Mouse (Mus musculus) G1E (cell line): Measurements from ENCODE around the gene Tnk2. TPM values are rescaled to one million over a fixed set of nuclear protein-coding genes. Genes with fewer than 3 reads are reported as not detected.

ENCODE experiments used
- ATAC-seq: 2 replicates; pipeline ENCODE4 v1.8.0; 2016; ENCODE audit warnings: mild to moderate bottlenecking; ENCODE audit not compliant: insufficient number of reproducible peaks, poor library complexity, low FRiP score, severe bottlenecking; ENCODE audit errors: extremely low read depth
- DNase-seq: peaks from one replicate; pipeline ENCODE4 v3.0.0; 2012; ENCODE audit warnings: low spot score
- H3K27me3 ChIP-seq: 2 replicates; pipeline ENCODE4 v1.6.1; 2012; ENCODE audit warnings: mild to moderate bottlenecking, low read length, inconsistent platforms; ENCODE audit not compliant: insufficient read depth
- H3K36me3 ChIP-seq: replicated peaks from 2 replicates; pipeline ENCODE3; 2012; ENCODE audit warnings: mild to moderate bottlenecking, inconsistent platforms
- H3K4me1 ChIP-seq: 2 replicates; pipeline ENCODE4 v1.6.1; 2012; ENCODE audit warnings: low read depth, low read length, inconsistent platforms, mixed read lengths; ENCODE audit not compliant: insufficient read depth
- H3K4me3 ChIP-seq: 2 replicates; pipeline ENCODE4 v1.5.1; 2012; ENCODE audit warnings: low read depth, mild to moderate bottlenecking, inconsistent platforms, low read length, moderate library complexity, mixed read lengths
- H3K9me3 ChIP-seq: replicated peaks from 2 replicates; pipeline ENCODE4 v1.6.1; 2012; ENCODE audit warnings: inconsistent platforms
- CTCF ChIP-seq: IDR thresholded peaks from 2 replicates; pipeline ENCODE4 v1.5.1; 2012; ENCODE audit warnings: low read depth, low read length, inconsistent platforms, mixed read lengths
- GATA1 ChIP-seq: IDR thresholded peaks from 2 replicates; pipeline ENCODE4 v1.6.1; 2012; ENCODE audit warnings: borderline replicate concordance, low read length, inconsistent platforms, mixed read lengths
- GATA2 ChIP-seq: IDR thresholded peaks from 2 replicates; pipeline ENCODE4 v1.6.1; 2012; ENCODE audit warnings: low read depth, low read length, inconsistent platforms, borderline replicate concordance
- POLR2AphosphoS5 ChIP-seq: IDR thresholded peaks from 2 replicates; pipeline ENCODE4 v1.6.1; 2012; ENCODE audit warnings: low read depth, low read length, inconsistent platforms; ENCODE audit not compliant: insufficient replicate concordance
- TAL1 ChIP-seq: conservative IDR thresholded peaks from 2 replicates; pipeline ENCODE4 v1.6.1; 2012; ENCODE audit warnings: low read depth, low read length, inconsistent platforms, mixed read lengths
- polyA plus RNA-seq: library from polyadenylated mRNA; stranded (reverse); fragments of >175 nt; gene quantifications from 2 replicates; pipeline ENCODE4 v1.2.3, GENCODE M21; 2012
- total RNA-seq, 2 experiments: library from RNA; stranded (forward) in 1 of 2; stranded (reverse) in 1 of 2; fragments of 200-1000 nt in 1 of 2; fragments of >200 nt in 1 of 2; fragmentation: Nextera tagmentation in 1 of 2; gene quantifications; 2 replicates each; pipeline ENCODE4 v1.2.3; 2014 to 2017

The Tnk2 gene
- total and polyA plus RNA-seq, 3 experiments, result 13.4 to 197 (median 31.5) TPM

DNA sequence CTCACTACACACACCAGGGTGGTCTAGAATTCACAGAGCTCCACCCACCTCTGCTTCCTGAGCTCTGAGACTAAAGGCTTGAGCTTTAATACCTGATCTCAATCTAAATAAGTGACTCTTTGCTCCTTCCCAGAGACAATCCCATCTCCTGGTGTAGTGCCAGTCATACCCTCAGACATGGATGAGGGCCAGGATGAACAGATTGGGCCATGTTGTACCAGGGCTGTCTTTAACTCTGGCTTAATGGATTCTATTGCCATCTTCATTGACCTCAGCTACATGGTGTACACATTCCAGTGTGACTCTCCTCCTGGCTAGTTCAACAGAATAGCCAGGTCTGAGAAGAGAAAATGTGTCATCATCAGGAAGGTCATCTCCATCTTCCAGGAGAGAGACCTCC lies 82.8 kb downstream of the Tnk2 start:
- TF ChIP-seq GATA2 (no peak), TAL1 (no peak), POLR2AphosphoS5 (no peak), GATA1 (no peak)
- H3K9me3 ChIP-seq, result no peaks in the 10 kb centered on the region
- no peak overlapping the region for H3K4me3 ChIP-seq
- no peak for DNase-seq
- H3K4me1 ChIP-seq, result no peaks in the 10 kb centered on the region
- H3K36me3 ChIP-seq, result no peaks in the 10 kb centered on the region
- H3K27me3 ChIP-seq, result peaks cover 44% of the 10 kb centered on the region
- no peak for ATAC-seq

DNA sequence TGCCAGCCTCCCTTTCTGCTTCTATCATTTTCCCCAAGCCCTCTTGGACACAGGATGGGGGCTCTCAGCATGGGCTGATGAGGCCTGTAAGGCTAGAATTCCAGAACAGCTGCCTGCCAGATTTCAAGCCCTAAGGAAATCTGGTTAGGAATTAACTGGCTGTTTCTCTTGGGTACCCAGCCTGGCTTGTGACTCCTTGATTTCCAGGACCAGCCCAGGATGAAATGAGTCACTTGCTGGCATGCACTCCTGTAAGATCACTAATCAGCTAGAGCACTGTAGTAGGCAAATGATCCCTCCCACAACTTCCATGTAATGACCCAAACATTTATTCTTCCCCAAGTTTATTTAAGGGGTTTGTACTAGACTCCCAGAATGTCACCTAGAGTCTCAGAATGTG lies 84.6 kb downstream of the Tnk2 start:
- no peak overlapping the region for H3K4me3 ChIP-seq
- no peaks in the 10 kb centered on the region for H3K36me3 ChIP-seq
- ATAC-seq (no peak), DNase-seq (no peak)
- H3K4me1 ChIP-seq, result no peaks in the 10 kb centered on the region
- H3K27me3 ChIP-seq, result peaks cover 48% of the 10 kb centered on the region
- H3K9me3 ChIP-seq, result no peaks in the 10 kb centered on the region
- TF ChIP-seq POLR2AphosphoS5 (no peak), TAL1 (no peak), GATA1 (no peak), CTCF (no peak), GATA2 (no peak)

DNA sequence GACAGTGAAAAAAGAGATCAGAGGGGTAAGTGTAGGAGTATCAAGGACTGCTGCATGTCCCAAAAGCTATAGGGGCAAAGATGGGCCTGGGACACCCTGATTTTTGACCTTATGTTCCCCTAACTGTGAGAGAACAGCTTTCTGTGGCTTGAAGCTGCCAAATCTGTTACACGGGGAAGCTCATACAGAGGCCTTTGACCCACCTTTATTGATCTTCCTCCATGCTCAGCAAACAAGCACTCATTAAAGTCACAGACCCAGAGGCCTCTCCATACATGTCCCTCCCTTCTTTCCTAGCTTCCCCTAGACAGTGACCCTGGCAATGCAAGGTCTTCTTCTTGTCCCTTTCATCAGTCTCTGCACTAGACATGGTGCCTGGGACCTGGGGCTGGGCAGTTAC lies 85.1 kb downstream of the Tnk2 start:
- H3K27me3 ChIP-seq, result peaks cover 47% of the 10 kb centered on the region
- no peak for TF ChIP-seq GATA2
- no peak for TF ChIP-seq POLR2AphosphoS5
- TF ChIP-seq GATA1, result no peak
- no peak for TF ChIP-seq TAL1
- no peaks in the 10 kb centered on the region for H3K36me3 ChIP-seq
- no peaks in the 10 kb centered on the region for H3K4me1 ChIP-seq
- H3K4me3 ChIP-seq, result no peak overlapping the region
- ATAC-seq, result no peak
- no peaks in the 10 kb centered on the region for H3K9me3 ChIP-seq
- DNase-seq, result no peak

Other genes with a start within 250 kb of the Tnk2 start
- gene Tm4sf19, start 243.4 kb upstream of the Tnk2 start, total RNA-seq (2014; fragmentation: Nextera tagmentation), result not detected in 2 replicates
- 0.12 and 0.60 TPM in 2 replicates for gene Tm4sf19, start 243.4 kb upstream of the Tnk2 start, total RNA-seq (2017)
- not detected in 2 replicates for gene Tm4sf19, start 243.4 kb upstream of the Tnk2 start, polyA plus RNA-seq
- gene Tctex1d2, start 224.2 kb upstream of the Tnk2 start, total RNA-seq (2014; fragmentation: Nextera tagmentation), result 9.7 and 10.8 TPM in 2 replicates
- gene Tctex1d2, start 224.2 kb upstream of the Tnk2 start, total RNA-seq (2017), result 33.9 and 35.2 TPM in 2 replicates
- 0.21 and 0.39 TPM in 2 replicates for gene Tctex1d2, start 224.2 kb upstream of the Tnk2 start, polyA plus RNA-seq
- 62.7 and 101 TPM in 2 replicates for gene Pcyt1a, start 213.0 kb upstream of the Tnk2 start, total RNA-seq (2014; fragmentation: Nextera tagmentation)
- 101 and 104 TPM in 2 replicates for gene Pcyt1a, start 213.0 kb upstream of the Tnk2 start, total RNA-seq (2017)
- gene Pcyt1a, start 213.0 kb upstream of the Tnk2 start, polyA plus RNA-seq, result 47.0 and 50.2 TPM in 2 replicates
- not detected in 2 replicates for gene Slc51a, start 156.0 kb upstream of the Tnk2 start, total RNA-seq (2014; fragmentation: Nextera tagmentation)
- 1.3 and 2.0 TPM in 2 replicates for gene Slc51a, start 156.0 kb upstream of the Tnk2 start, total RNA-seq (2017)
- gene Slc51a, start 156.0 kb upstream of the Tnk2 start, polyA plus RNA-seq, result 0.02 TPM in 1 of 2 replicates, not detected in the other
- gene Zdhhc19, start 147.6 kb upstream of the Tnk2 start, total RNA-seq (2014; fragmentation: Nextera tagmentation), result not detected in 2 replicates
- 0.23 TPM in 1 of 2 replicates, not detected in the other for gene Zdhhc19, start 147.6 kb upstream of the Tnk2 start, total RNA-seq (2017)
- gene Zdhhc19, start 147.6 kb upstream of the Tnk2 start, polyA plus RNA-seq, result not detected in 2 replicates
- 418 and 507 TPM in 2 replicates for gene Tfrc, start 35.0 kb upstream of the Tnk2 start, total RNA-seq (2014; fragmentation: Nextera tagmentation)
- gene Tfrc, start 35.0 kb upstream of the Tnk2 start, total RNA-seq (2017), result 571 and 620 TPM in 2 replicates
- 3.9 and 14.2 TPM in 2 replicates for gene Tfrc, start 35.0 kb upstream of the Tnk2 start, polyA plus RNA-seq
- gene Muc4, start 92.0 kb downstream of the Tnk2 start, total RNA-seq (2014; fragmentation: Nextera tagmentation), result not detected in 2 replicates
- gene Muc4, start 92.0 kb downstream of the Tnk2 start, total RNA-seq (2017), result 0.11 and 0.17 TPM in 2 replicates
- gene Muc4, start 92.0 kb downstream of the Tnk2 start, polyA plus RNA-seq, result not detected in 2 replicates
- gene Muc20, start 153.6 kb downstream of the Tnk2 start, total RNA-seq (2014; fragmentation: Nextera tagmentation), result not detected in 2 replicates
- 0.06 and 0.11 TPM in 2 replicates for gene Muc20, start 153.6 kb downstream of the Tnk2 start, total RNA-seq (2017)
- gene Muc20, start 153.6 kb downstream of the Tnk2 start, polyA plus RNA-seq, result not detected in 2 replicates
- gene Smbd1, start 166.6 kb downstream of the Tnk2 start, total RNA-seq (2014; fragmentation: Nextera tagmentation), result not detected in 2 replicates
- not detected in 2 replicates for gene Smbd1, start 166.6 kb downstream of the Tnk2 start, total RNA-seq (2017)
- not detected in 2 replicates for gene Smbd1, start 166.6 kb downstream of the Tnk2 start, polyA plus RNA-seq
- gene Fyttd1, start 233.6 kb downstream of the Tnk2 start, total RNA-seq (2014; fragmentation: Nextera tagmentation), result 121 and 134 TPM in 2 replicates
- 77.5 and 100 TPM in 2 replicates for gene Fyttd1, start 233.6 kb downstream of the Tnk2 start, total RNA-seq (2017)
- gene Fyttd1, start 233.6 kb downstream of the Tnk2 start, polyA plus RNA-seq, result 276 and 281 TPM in 2 replicates
- 13.2 and 18.1 TPM in 2 replicates for gene Rubcn, start 233.9 kb downstream of the Tnk2 start, total RNA-seq (2014; fragmentation: Nextera tagmentation)
- 13.4 and 15.1 TPM in 2 replicates for gene Rubcn, start 233.9 kb downstream of the Tnk2 start, total RNA-seq (2017)
- 8.7 and 9.4 TPM in 2 replicates for gene Rubcn, start 233.9 kb downstream of the Tnk2 start, polyA plus RNA-seq